Mouse (Mus musculus) frontal cortex, adult 2 months (tissue): ENCODE measurements around the gene Ctsd. TPM values are rescaled to one million over a fixed set of nuclear protein-coding genes. Genes with fewer than 3 reads are reported as not detected.

Experiments used
- DNase-seq, 2 experiments: peaks; one replicate each; pipeline ENCODE4 v3.0.0; 2022; ENCODE audit warnings: low spot score in 1 of 2; ENCODE audit errors: extremely low spot score in 1 of 2
- polyA plus RNA-seq: library from polyadenylated mRNA; depleted of rRNA; stranded (reverse); fragments of >200 nt; gene quantifications from 2 replicates; pipeline ENCODE4 v1.2.3, GENCODE M21; 2012

The Ctsd gene
- polyA plus RNA-seq, 1 experiment = 391 TPM

DNA sequence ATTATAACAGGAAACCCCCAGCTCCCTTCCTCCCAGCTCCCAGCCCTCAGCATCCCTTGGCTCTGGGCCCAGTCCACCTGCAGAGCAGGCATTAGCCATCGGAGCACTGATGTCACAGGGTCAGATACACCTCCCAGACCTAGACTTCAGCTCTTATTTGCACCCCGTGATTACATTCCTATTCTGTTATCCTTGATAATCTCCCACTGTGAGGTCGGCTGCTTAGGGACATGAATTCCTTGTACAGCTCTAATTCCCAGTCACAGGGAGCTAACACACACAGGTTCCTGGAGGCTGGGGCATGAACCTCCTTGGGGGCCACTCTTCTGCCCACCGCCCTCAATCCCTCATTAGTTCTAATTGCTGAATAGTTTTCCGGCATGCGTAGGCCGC, 12.9 kb upstream of the Ctsd start:
- no peak for DNase-seq

DNA sequence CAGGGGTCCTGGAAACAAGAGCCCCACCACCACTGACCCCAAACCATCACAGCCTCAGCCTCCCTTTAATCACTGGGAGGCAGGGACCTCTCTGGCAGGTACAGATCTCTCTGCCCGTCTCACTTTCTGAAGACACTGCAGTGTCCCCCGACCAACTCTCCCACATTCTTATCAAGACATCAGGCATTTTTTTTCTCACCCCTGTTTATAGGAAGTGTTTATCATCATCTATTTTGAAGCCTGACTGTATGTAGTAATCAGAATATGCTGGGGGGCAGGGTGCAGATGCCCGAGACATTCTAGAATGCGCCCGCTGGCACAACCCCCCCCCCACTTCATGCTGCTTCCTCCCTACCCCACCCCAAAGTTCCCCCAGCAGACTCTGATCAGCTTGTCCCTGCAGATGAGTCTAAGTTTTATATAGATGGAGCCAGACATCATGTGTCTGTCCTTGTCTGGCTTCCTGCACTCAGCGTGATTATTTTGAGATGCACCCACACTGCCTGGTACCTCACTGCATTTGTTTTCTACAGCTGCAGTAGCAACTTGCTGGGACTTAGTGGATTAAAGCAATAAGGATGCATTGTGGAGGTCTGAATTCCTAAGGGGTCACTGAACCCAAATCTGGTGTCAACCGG, 12.4 kb upstream of the Ctsd start:
- DNase-seq = peak in 1 of 2 experiments; percentile 59

GRCm38 (mm10) chr7:142399250-142399649, 11.4 kb upstream of the Ctsd start:
- no peak for DNase-seq

- DNase-seq = no peak
These were observed 10.2 kb upstream of the Ctsd start for GRCm38 (mm10) chr7:142398052-142398451.

GRCm38 (mm10) chr7:142396611-142397010, 8.8 kb upstream of the Ctsd start:
- no peak for DNase-seq

DNA sequence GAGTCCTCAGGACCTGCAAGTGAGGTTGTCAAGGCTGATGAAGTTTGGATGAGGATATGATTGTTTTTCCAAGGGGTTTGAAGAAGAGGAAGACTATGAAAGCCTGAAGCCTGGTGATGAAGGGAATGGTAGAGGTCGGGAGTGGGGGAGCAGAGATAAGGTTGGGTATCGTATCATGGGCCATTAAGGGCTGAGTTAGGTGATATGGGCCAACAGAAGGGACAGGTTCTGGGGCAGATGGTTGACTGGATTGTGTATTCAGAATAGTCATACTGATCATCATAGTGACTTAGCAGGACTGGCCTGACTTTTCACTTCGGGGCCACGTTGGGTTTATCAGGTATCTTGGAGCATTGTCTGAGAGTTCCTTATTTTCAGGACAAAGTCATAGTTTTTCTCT, 7.6 kb upstream of the Ctsd start:
- no peak for DNase-seq

DNA sequence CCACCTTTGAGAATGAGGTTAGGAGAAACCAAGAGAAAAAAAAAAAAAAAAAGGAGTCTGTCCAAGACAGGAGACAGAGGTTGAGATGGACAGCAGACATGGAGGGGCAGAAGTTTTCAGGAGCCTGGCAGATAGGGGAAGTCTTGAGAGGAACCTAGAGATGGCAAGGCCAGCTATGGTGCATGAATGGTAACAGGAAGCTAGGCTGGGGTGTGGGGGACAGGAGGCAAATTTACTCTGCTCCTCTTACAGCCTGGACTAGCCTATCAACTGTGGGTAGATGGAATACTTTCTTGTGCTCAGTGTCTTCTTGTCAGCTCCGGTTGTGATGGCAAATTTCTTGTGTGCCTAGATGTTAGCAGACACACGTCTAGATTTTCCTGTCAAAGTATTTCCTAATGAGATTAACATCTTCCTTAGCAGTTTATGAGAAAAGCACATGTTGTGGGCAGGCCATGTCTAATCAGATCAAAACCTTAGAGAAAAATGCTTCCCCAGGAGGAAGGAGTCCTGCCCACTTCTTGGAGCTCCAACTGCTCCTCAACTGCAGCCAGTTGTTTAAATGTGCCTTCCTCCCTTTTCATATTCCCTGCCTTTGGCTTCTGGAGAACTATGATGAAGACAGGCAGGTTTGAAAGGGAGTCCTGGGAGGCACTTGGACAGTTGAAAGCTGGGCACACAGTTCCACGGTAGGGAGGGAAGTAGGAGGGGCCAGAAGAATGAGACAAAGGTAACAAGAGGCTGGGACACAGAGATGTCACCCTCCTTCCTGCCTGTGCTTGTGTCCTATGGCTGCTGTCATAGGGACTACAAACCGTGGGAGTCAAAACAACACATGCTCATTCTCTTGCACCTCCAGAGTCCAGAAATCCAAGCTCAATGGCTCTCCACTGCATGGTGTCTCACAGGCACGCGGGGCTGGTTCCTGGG, 6.7 kb upstream of the Ctsd start:
- no peak for DNase-seq

- no peak for DNase-seq
These were observed 5.4 kb upstream of the Ctsd start for GRCm38 (mm10) chr7:142393191-142393590.

- DNase-seq = no peak
These were observed 3.8 kb upstream of the Ctsd start for GRCm38 (mm10) chr7:142391609-142392008.

DNA sequence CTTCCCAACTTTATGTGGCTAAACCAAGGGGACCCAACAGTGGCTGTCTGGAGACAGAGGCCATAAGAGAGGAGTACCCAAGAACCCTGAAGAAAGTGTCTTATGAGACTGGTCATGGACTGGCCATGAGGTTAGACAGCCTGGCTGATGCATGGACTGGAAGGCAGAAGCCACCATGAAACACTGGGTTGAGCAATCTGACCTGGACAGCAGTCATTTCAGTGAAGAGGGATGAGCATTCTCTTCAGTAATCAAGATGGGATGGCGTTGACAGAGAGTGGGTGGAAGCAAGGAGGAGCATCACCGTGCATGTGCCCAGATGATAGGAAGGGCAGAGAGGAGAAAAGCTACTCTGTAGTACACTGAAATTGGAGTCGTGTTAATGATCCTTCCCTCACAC, 3.3 kb upstream of the Ctsd start:
- no peak for DNase-seq

DNA sequence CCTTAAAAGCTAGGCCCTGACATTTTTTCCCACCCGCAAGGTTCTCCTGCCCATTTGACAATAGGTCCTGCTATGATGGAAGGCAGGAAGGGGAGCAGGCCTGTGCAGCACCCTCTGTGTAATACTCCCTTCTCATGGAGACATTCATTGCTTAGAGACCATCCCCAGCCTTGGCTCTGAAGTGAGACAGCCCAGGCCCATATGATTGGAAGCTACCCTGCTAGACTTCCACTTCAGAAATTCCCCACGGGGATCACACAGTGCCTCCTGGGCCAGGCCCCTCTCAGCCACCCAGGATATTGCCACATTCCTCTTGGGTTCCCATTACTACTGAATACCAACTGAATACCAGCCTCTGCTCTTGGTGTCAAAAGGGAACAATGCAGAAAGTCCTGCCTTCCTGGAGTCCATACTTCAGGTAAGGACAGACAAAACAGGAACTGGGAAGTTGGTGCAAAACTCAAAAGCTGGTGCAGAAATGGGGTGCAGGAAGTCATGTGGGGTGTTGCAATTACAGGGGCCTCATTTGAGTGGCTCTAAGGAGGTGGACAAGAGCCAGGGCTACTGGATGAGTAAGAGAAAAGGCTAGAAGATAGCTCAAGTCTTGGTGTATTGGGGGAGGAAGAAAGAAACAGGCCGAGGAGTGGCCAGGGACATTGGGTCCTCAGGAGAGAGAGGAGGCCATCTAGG, 2.3 kb upstream of the Ctsd start:
- DNase-seq = no peak

DNA sequence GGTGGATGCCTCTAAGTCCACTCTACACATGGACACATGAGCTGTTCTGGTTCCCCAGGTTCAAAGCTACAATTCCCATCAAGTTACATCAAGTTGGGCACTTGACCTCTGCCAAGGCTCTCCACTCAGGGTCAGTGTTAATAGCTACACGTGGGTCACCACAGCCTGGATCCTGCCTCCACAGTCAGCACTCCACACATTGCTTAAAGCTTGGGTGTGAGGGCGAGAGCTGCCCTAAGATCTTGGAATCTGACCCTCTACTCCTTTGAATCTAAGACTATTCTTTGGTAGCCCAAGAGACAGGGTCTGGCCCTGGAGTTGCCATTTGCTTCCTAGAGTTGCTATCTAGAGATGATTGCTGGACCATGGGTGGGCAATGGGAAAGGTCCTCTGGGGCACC, 902 bp upstream of the Ctsd start:
- DNase-seq = no peak

DNA sequence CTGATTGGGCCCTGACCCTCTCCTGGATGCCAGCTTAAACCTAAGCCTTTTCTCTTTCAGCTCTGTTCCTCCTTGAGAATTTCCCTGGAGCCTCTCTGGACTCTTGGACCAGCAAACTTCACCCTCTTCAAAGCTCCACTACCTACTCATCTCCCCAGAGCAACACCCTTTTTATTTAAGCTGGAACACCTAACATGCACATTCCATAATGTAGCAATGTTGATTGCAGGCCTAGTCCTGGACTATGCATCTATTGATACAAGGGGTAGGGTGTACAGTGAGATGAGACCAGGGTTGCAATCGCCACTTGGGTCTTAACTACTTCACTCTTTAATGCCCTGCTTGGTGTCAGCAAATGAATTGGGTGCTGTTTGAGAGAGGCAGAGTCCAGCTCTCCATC, 360 bp upstream of the Ctsd start:
- DNase-seq = no peak

- DNase-seq = no peak
These were observed 1.1 kb downstream of the Ctsd start for GRCm38 (mm10) chr7:142386621-142387201.

DNA sequence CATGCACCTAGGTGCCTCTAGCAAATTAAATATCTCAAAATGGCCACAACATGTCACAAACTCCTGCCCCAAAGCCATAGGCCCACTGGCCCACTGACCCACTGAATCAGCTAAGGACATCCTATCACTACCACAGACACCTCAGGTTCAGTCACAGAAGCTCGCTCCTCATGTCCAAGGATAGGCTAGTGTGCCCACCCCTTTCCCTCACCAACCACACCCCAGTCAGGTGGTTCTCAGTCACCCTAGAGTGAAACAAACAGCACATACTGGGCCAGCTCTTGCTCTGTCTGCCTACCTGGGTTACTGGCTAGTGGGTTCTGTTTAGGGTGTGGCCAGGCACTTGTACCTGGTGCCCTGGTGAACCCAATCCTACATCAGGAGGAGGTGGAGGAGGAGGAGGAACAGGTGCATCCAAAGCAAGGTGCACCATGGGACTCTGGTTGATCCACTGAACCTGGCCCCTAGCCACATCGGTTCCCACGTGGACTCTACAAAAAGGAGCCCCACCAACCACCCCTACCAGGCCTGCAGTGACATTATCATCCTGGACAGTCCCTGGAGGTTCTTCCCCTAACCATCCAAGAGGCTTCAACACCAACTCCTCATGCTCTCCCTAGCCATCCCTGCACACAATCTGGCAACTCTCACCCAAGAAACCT, 2.0 kb downstream of the Ctsd start:
- no peak for DNase-seq

- DNase-seq = no peak
These were observed 3.5 kb downstream of the Ctsd start for GRCm38 (mm10) chr7:142384306-142384705.

DNA sequence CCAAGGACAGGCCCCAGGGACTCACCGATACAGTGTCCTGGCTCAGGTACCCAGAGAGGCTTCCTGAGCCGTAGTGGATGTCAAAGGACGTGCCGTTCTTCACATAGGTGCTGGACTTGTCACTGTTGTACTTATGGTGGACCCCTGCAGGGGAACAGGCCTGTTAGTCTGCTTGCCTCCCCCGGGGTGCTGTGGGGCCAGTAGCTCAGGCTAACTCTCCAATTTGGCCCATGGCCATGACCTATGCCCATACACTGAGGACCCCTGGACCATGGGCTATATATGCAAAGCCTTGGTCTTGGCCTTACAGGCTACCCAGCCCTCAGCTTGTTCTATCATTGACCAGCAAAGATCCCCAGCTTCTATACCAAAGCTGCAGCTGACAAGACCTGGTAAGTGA, 5.3 kb downstream of the Ctsd start, which contains the start of gene Gm49369:
TSS of gene Gm49369 (minus strand) at position 101 of the 400 bp plus-strand sequence.
- no peak for DNase-seq

DNA sequence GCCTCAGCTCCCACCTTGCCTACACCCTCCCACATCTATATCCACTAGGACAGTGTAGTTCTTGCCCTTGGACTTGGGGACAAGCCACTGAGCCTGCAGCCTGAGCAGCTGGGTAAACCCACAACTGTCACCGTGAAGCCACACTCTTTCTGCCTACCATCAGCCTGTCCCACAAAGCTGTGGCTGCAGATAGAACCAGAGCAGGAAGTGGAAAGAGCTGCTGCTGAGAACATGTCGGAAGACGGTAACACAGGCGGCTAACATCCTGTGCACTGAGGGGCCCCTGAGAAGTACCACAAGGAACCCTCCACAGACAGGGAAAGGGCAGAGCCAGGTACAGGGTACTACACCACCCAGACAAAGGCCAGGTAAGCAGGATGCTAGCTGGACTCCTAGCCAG, 6.7 kb downstream of the Ctsd start:
- no peak for DNase-seq

- DNase-seq = no peak
These were observed 8.7 kb downstream of the Ctsd start for GRCm38 (mm10) chr7:142379186-142379585.

DNA sequence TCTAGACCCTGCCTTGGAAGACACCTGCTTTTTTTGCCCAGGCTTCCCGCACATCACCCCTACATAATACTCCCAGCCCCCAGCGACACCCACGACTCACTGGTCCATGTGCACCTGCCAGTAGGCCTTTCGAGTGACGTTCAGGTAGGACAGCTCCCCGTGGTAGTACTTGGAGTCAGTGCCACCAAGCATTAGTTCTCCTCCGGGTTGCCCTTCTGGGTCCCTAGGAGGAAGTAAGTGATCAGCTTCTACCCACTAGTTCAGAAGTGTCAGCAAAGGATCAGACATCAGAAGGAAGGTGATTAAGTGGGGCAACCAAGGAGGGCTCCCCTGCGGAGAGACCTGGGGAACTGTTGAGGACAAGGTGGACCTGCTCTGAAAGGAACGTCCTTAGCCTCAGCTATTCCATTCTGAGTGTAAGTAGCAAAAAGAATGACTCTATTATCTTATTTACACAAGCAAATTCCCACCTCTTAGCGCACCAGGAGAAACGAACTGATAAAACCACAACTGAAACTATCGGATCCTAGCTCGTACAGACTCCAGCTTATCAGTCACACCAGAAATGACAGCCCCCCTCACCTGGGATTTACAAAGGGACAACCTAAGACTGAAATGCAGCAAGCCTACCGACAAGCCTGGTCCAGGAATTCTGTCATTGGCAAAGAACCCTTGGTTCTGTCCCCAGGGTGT, 10.5 kb downstream of the Ctsd start:
- no peak for DNase-seq
